Mouse (Mus musculus) gastrocnemius, adult 2 months (tissue): ENCODE measurements around the gene BC061212. TPM values are rescaled to one million over a fixed set of nuclear protein-coding genes. Genes with fewer than 3 reads are reported as not detected.
"Not testable (repeated sequence)": the region's sequence is repeated elsewhere in the genome, so short reads cannot be mapped to it uniquely, and the experiment has no call there.

Experiments used
- DNase-seq: peaks from one replicate; pipeline ENCODE4 v3.0.0; 2022
- H3K27ac ChIP-seq: fragments of 200-600 bp; 2 replicates; pipeline ENCODE4 v1.8.1; 2022; ENCODE audit warnings: mild to moderate bottlenecking
- H3K4me3 ChIP-seq: fragments of 200-600 bp; 2 replicates; pipeline ENCODE4 v1.8.1; 2022; ENCODE audit warnings: mild to moderate bottlenecking, moderate library complexity
- intact Hi-C: fragments of 180-260 bp; cut with DNase I; formaldehyde crosslinking; loops from one replicate; pipeline ENCODE4 v1.15.1; 2025
- long read RNA-seq, 2 experiments: library from polyadenylated mRNA; stranded (forward); transcript quantifications; one replicate each; pipeline ENCODE4 v2.0.0; 2021
- total RNA-seq, 2 experiments: library from RNA; stranded (reverse); gene quantifications; 2 replicates each; pipeline ENCODE4 v1.2.3; 2021

Gene BC061212
- total RNA-seq = not detected
- long read RNA-seq, experiment 1 = 0 reads
- long read RNA-seq, experiment 2 = 0 reads

- H3K4me3 ChIP-seq, intact Hi-C loops, DNase-seq, H3K27ac ChIP-seq: not testable (repeated sequence)
Observed at GRCm38 (mm10) chr5:94070445-94070844, at the start of gene BC061212. BC061212 (minus strand) TSS chr5:94070545.

GRCm38 (mm10) chr5:94076085-94076484, 5.7 kb upstream of the BC061212 start, which contains the start of gene Gm6351:
Gm6351 (plus strand) TSS chr5:94076385.
- DNase-seq, intact Hi-C loops, H3K27ac ChIP-seq, H3K4me3 ChIP-seq: not testable (repeated sequence)

Other genes with a start within 250 kb of the BC061212 start
- not detected for gene Gm7792, start 226.8 kb downstream of the BC061212 start, total RNA-seq
- gene Gm16429, start 141.5 kb downstream of the BC061212 start, total RNA-seq = not detected
- gene Gm6351, start 5.8 kb upstream of the BC061212 start, total RNA-seq = not detected
- gene Gm3106, start 147.5 kb upstream of the BC061212 start, total RNA-seq = not detected
- not detected for gene A430089I19Rik, start 236.3 kb upstream of the BC061212 start, total RNA-seq
- not detected for gene Gm6502, start 243.9 kb upstream of the BC061212 start, total RNA-seq